Mouse (Mus musculus) hindbrain, postnatal 0 days (tissue): ENCODE measurements around the gene Scgb1b29. TPM values are rescaled to one million over a fixed set of nuclear protein-coding genes. Genes with fewer than 3 reads are reported as not detected.
"Not testable (repeated sequence)": the region's sequence is repeated elsewhere in the genome, so short reads cannot be mapped to it uniquely, and the experiment has no call there.

ENCODE experiments used
- ATAC-seq: fragments of 200-750 bp; cut with Nextera tagmentation; 2 replicates; pipeline ENCODE4 v1.8.0; 2017; ENCODE audit warnings: mild to moderate bottlenecking, moderate TSS enrichment, moderate library complexity
- DNase-seq: peaks from one replicate; pipeline ENCODE4 v3.0.0-alpha.2; 2015; ENCODE audit warnings: low spot score
- H3K27ac ChIP-seq: fragments of 300-500 bp; sonication (generic); 2 replicates; pipeline ENCODE4 v1.5.1; 2014; ENCODE audit warnings: mild to moderate bottlenecking
- H3K27me3 ChIP-seq: fragments of 300-500 bp; sonication (generic); 2 replicates; pipeline ENCODE4 v1.6.1; 2014; ENCODE audit warnings: low read length, mixed read lengths; ENCODE audit not compliant: insufficient read depth
- H3K36me3 ChIP-seq: fragments of 300-500 bp; sonication (generic); 2 replicates; pipeline ENCODE4 v1.6.1; 2014; ENCODE audit warnings: low read length, mixed read lengths; ENCODE audit not compliant: insufficient read depth
- H3K4me1 ChIP-seq: fragments of 300-500 bp; sonication (generic); 2 replicates; pipeline ENCODE4 v1.6.1; 2014; ENCODE audit warnings: antibody characterized with exemption, low read length, mixed read lengths; ENCODE audit not compliant: insufficient read depth
- H3K4me2 ChIP-seq: fragments of 300-500 bp; sonication (generic); 2 replicates; pipeline ENCODE4 v1.6.1; 2014; ENCODE audit warnings: low read depth, mild to moderate bottlenecking, low read length, moderate library complexity, mixed read lengths
- H3K4me3 ChIP-seq: fragments of 300-500 bp; sonication (generic); 2 replicates; pipeline ENCODE4 v1.5.1; 2014; ENCODE audit warnings: low read length
- H3K9ac ChIP-seq: fragments of 300-500 bp; sonication (generic); replicated peaks from 2 replicates; pipeline ENCODE4 v1.6.1; 2014; ENCODE audit warnings: mild to moderate bottlenecking, low read length, moderate library complexity, mixed read lengths
- H3K9me3 ChIP-seq: fragments of 300-500 bp; sonication (generic); 2 replicates; pipeline ENCODE4 v1.6.1; 2016; ENCODE audit warnings: low read length, mixed read lengths
- WGBS: fragments of 180-500 bp; shearing (Covaris S2); extraction: QIAGEN DNeasy Blood & Tissue Kit; methylation state at CpG from one replicate; pipeline ENCODE4 v1.1.7; 2014; 5-methylcytosine and 5-hydroxymethylcytosine counted together
- polyA plus RNA-seq: library from polyadenylated mRNA; unstranded; fragments of >200 nt; fragmentation: Nextera tagmentation; extraction: Ambion mirVana; gene quantifications from 2 replicates; pipeline ENCODE4 v1.2.1, GENCODE M21; 2015
- total RNA-seq: library from RNA; depleted of rRNA; stranded (reverse); fragments of >200 nt; gene quantifications from 2 replicates; pipeline ENCODE4 v1.2.3, GENCODE M21; 2014; rRNA removed

Scgb1b29 gene
- not detected in 2 replicates for total RNA-seq
- not detected in 2 replicates for polyA plus RNA-seq

- H3K4me2 ChIP-seq, H3K4me3 ChIP-seq, H3K4me1 ChIP-seq, DNase-seq, H3K9me3 ChIP-seq, ATAC-seq, H3K36me3 ChIP-seq, H3K27me3 ChIP-seq, H3K9ac ChIP-seq, H3K27ac ChIP-seq: not testable (repeated sequence)
- 69% methylated on average over 4 of the region's 5 CpGs for WGBS
Observed at GRCm38 (mm10) chr7:32441241-32441640, at the start of gene Scgb1b29. Gene Scgb1b29, plus strand, starts transcription at chr7:32441541.

GRCm38 (mm10) chr7:32428636-32429035, 12.7 kb upstream of the Scgb1b29 start:
- H3K36me3 ChIP-seq, H3K4me2 ChIP-seq, H3K27ac ChIP-seq, H3K27me3 ChIP-seq, H3K9me3 ChIP-seq, ATAC-seq, H3K9ac ChIP-seq, H3K4me1 ChIP-seq, DNase-seq, H3K4me3 ChIP-seq: not testable (repeated sequence)
- 86% methylated on average over 10 of the region's 11 CpGs for WGBS

Other genes starting within 250 kb of the Scgb1b29 start
- not detected in 2 replicates for gene Scgb2b11, start 230.4 kb upstream of the Scgb1b29 start, total RNA-seq
- gene Scgb2b11, start 230.4 kb upstream of the Scgb1b29 start, polyA plus RNA-seq, result not detected in 2 replicates
- not detected in 2 replicates for gene Scgb1b11, start 218.7 kb upstream of the Scgb1b29 start, total RNA-seq
- not detected in 2 replicates for gene Scgb1b11, start 218.7 kb upstream of the Scgb1b29 start, polyA plus RNA-seq
- gene Scgb2b12, start 114.3 kb upstream of the Scgb1b29 start, total RNA-seq, result not detected in 2 replicates
- not detected in 2 replicates for gene Scgb2b12, start 114.3 kb upstream of the Scgb1b29 start, polyA plus RNA-seq
- not detected in 2 replicates for gene Scgb1b12, start 107.4 kb upstream of the Scgb1b29 start, total RNA-seq
- gene Scgb1b12, start 107.4 kb upstream of the Scgb1b29 start, polyA plus RNA-seq, result not detected in 2 replicates